Mouse (Mus musculus): ENCODE data around the gene Ptpn7. TPM values are rescaled to one million over a fixed set of nuclear protein-coding genes. Genes with fewer than 3 reads are reported as not detected.

Ptpn7 gene
- total and polyA plus RNA-seq, 3 experiments = 61.4 to 81.9 (median 81.9) TPM

GRCm38 (mm10) chr1:135133678-135134435 is 1.4 kb downstream of the Ptpn7 start:
- Histone ChIP-seq H3K9me3 (replicated peaks; ENCODE audit: low read length) (no peaks in the 10 kb centered on the region), H3K27ac (ENCODE audit: insufficient read depth, low read depth) (peak overlapping the region; percentile 96), H3K27me3 (replicated peaks) (no peaks in the 10 kb centered on the region), H3K36me3 (replicated peaks in 1 of 2; ENCODE audit: control insufficient read depth in 1 of 2, insufficient read depth in 1 of 2, low read length in 1 of 2) (peaks cover 31 to 46% of the 10 kb centered on the region in 2 experiments), H3K79me2 (replicated peaks; ENCODE audit: control insufficient read depth, extremely low read depth, insufficient read depth, poor library complexity, severe bottlenecking) (peaks cover 15% of the 10 kb centered on the region), H3K4me1 (ENCODE audit: control insufficient read depth in 1 of 2, insufficient read depth in 2 of 2) (peaks cover 19 to 72% of the 10 kb centered on the region in 2 experiments), H3K4me3 (replicated peaks in 1 of 3; ENCODE audit: low read depth in 2 of 3, low read length in 2 of 3, poor library complexity in 1 of 3) (peak overlapping the region; percentile 65 to 75 (median 69)), H3K4me2 (ENCODE audit: insufficient read depth, low read depth, poor library complexity, severe bottlenecking) (peak overlapping the region; percentile 88), H3K9ac (ENCODE audit: insufficient read depth, low read depth) (peak overlapping the region; percentile 94)
- TF ChIP-seq GABPA (IDR thresholded peaks at IDR 0.05; ENCODE audit: insufficient replicate concordance, low read depth, low read length) = no peak
- peak; percentile 62; the same call in 1 of the 2 replicates for TF ChIP-seq UBTF (IDR thresholded peaks at IDR 0.05; ENCODE audit: low read depth, low read length)
- TF ChIP-seq MXI1 (IDR thresholded peaks at IDR 0.05; ENCODE audit: low read depth, low read length) = peak; percentile 77
- TF ChIP-seq MAZ (IDR thresholded peaks at IDR 0.05; ENCODE audit: low read depth, low read length) = 0 out of 2 replicates have a peak, but pooled peaks have one; percentile 45
- TF ChIP-seq CTCF (conservative IDR thresholded peaks at IDR 0.05 in 1 of 2, IDR thresholded peaks at IDR 0.05 in 1 of 2; ENCODE audit: low read depth in 2 of 2, low read length in 2 of 2) = peak; percentile 10 to 65; a peak in 2 of 4 replicates
- no peak for TF ChIP-seq PAX5 (IDR thresholded peaks at IDR 0.05; ENCODE audit: low read length)
- TF ChIP-seq TBP (conservative IDR thresholded peaks at IDR 0.05; ENCODE audit: low read depth, low read length) = 0 out of 2 replicates have a peak, but pooled peaks have one; percentile 28
- 0 out of 2 replicates have a peak, but pooled peaks have one; percentile 46 for TF ChIP-seq MYC (IDR thresholded peaks at IDR 0.05; ENCODE audit: low read depth, low read length)
- TF ChIP-seq MAX (IDR thresholded peaks at IDR 0.05; ENCODE audit: low read length) = peak; percentile 76
- TF ChIP-seq ETS1 (conservative IDR thresholded peaks at IDR 0.05; ENCODE audit: low read depth, low read length) = no peak
- no peak for TF ChIP-seq EP300 (IDR thresholded peaks at IDR 0.05; ENCODE audit: low read length)
- no peak for TF ChIP-seq MEF2A (IDR thresholded peaks at IDR 0.05; ENCODE audit: borderline replicate concordance, low read depth, low read length)
- TF ChIP-seq TCF12 (IDR thresholded peaks at IDR 0.05; ENCODE audit: low read depth, low read length) = peak; percentile 51; the same call in 1 of the 2 replicates
- no peak for TF ChIP-seq HCFC1 (IDR thresholded peaks at IDR 0.05; ENCODE audit: low read depth, low read length)
- TF ChIP-seq CHD1 (IDR thresholded peaks at IDR 0.05; ENCODE audit: low read depth, low read length) = no peak; the same call in 1 of the 2 replicates
- 0 out of 2 replicates have a peak, but pooled peaks have one; percentile 8 for TF ChIP-seq BHLHE40 (IDR thresholded peaks at IDR 0.05; ENCODE audit: low read depth, low read length)
- TF ChIP-seq CHD2 (IDR thresholded peaks at IDR 0.05; ENCODE audit: low read length) = no peak
- 0 out of 2 replicates have a peak, but pooled peaks have one; percentile 12 for TF ChIP-seq NRF1 (IDR thresholded peaks at IDR 0.05; ENCODE audit: low read depth, low read length)
- no peak for TF ChIP-seq ELF1 (IDR thresholded peaks at IDR 0.05; ENCODE audit: low read depth, low read length)
- peak; percentile 75 for DNase-seq (ENCODE audit: extremely low read depth)
- in situ Hi-C loops (cut with MboI; ENCODE audit: low pct_ligation_motif_present, low pct_unique_long_range_greater_than_20kb, low sequenced_read_pairs) = no loop called here
- dilution Hi-C loops (cut with MboI; ENCODE audit: extremely low pct_ligation_motif_present, extremely low pct_unique_long_range_greater_than_20kb, low sequenced_read_pairs) = no loop called here

All from CH12.LX (cell line).